Mouse (Mus musculus) neutrophil, adult 59 days (primary cell): Measurements from ENCODE around the gene Sbno2. TPM values are rescaled to one million over a fixed set of nuclear protein-coding genes. Genes with fewer than 3 reads are reported as not detected.

Experiments used
- total RNA-seq, 2 experiments: library from RNA; stranded (reverse); gene quantifications; 1 replicate in 1 of 2; 2 replicates in 1 of 2; pipeline ENCODE4 v1.2.4; 2023

The Sbno2 gene
- total RNA-seq, result 100 to 1,000 TPM; 141 to 163 TPM

DNA sequence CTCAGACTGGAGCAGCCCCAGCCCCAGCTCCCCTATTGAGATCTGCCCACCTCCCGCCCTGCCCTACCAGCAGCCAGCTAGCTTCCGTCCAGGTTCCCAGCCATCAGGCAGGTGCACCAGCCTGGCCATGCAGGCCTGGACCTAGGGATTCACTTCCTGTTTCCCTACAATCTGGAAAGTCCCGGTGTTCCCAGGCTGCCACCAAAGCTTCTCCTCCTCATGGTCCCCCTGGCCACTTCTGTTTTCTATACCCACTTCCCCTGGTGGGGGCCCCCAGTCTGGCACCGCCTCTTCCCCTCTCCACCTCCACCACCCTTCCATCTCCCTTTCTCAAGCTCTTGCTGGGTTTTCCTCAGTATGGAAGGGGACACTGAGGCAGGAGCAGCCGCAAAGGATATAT is at the start of gene Sbno2:
Gene Sbno2 (minus strand): TSS at position 112 of the 400 bp plus-strand sequence.

DNA sequence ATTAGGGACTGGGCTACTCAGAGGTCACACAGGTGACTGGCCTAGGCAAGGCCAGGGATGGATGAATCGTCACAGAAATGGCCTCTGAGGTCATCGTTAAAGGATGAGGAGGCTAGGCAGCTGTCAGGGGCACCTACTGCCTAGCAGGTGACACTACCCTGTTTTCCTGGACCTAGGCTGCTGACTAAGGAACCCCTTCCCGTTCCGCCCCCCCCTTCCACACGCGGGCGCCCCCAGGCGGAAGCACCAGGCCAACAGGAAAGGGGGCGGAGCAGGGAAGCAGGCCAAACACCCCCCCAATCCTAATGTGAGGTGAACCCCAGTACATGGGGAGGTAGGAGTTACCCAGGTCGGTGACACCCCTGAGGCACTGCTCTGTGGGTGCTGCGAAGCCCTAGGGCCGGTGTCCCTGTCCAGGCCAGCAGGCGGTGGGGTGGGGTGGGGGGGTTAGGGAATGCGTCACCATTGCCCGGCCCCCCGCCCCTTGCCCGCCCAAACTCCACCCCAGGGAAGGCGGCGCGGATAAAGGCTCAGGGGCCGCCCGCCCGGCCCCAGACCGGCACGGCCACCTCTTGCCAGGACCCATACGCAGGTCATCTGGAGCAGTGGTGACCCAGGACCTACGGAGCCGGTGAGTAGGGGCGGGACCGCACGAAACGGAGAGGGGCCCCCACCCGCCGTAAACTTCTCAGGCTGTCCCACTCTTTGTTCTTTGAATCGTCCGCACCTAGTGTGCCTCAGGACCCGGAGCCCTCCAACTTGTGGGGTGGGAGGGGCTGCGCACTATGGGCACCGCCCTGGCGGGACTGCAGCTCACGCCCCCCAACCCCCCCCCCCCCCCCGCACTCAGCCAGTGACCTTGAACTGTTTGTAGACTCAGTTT is 42.6 kb upstream of the Sbno2 start, which contains the start of gene Midn:
Gene Midn (plus strand): TSS at position 554 of the 883 bp plus-strand sequence.

DNA sequence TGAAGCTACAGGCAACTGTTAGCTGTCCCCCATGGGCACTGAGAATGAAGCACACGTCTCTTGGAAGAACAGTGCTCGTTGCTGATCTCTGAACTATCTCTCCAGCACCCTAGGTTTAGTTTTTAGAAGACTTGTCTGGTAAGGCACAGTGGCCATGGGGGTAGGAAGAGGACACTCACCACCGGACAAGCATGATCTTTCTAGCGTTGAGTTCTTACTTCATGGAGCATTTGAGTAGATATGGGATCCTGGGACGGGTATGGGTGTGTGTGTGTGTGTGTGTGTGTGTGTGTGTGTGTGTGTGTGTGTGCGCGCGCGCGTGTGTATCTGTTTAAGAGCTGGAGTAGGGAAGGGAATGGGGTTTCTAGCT is 35.3 kb upstream of the Sbno2 start, which contains the start of gene Cbarp:
Gene Cbarp (minus strand): TSS at position 170 of the 370 bp plus-strand sequence.

DNA sequence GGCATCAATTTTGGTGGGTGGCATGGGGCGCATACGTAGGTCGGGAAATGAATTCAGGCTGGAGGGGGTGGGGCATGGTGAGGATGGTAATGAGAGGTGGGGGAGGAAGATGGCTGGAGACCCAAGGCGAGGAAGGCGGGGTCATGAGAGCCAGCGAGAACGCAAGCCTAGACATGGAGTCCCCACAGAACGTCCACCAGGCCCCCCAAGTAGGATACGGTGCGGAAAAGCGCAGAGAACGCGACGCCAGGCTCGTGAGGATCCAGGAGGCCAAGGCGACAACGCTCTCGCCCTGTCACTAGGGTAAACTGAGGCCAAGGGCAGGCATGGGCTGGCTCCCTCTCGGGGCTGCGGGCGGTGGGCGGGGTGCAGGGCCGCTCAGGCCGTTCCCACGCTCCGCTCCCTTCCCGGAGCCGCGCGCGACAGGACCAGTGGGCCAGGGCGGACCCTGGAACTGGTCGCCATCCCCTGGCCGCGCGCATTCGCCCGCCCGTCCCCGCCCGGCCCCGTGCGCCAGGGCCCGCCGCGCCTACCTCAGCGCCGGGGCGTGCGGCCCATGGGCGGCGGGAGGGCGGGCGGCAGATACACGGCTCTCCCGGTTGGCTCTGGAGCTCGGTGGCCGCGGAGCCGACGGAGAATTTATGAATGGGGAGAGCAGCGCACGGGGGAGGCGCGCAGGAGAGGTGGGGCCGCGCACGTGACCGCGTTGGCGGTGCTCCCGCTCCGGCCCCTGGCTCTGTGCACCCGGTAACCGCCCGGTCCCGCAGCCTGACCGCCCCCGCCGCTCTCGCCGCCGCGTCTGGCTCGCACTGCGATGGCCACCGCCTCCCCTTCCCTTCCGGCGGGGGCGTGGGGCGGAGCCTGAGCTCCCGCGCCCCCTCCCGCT is 33.4 kb upstream of the Sbno2 start, which contains the start of gene Atp5d:
Gene Atp5d (plus strand): TSS at position 80 of the 886 bp plus-strand sequence.

DNA sequence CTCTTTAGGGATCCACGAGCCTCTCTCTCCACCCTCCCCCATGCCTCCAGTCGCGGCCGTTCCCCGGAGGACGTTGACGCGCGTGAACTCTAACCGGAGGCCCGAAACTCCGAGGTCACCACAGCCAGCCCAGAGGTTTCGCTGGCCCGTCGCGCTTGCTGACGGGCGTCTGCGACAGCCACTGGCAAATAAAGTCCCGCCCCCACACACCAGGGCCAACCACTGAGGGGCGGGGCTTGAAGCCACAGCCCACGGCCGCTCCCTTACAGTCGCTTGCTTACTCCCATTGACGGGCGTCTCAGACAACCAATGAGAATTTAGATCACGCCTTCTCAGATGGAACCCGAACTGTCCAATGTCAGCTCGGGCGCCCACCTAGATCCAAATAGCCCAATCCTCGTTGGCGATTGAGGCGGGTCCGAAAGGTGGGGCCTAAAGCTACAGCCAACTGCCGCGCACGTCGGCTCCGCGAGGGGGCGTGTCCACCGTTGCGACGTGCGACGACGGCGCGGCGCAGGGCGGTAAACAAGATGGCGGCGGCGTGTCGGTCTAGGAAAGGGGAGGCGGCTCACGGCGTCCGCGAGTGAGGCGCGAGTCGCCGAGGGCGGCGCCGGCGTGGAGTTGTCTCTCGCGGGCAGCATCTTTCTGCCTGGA is 10.0 kb upstream of the Sbno2 start, which contains the start of gene Stk11:
Gene Stk11 (plus strand): TSS at position 514 of the 654 bp plus-strand sequence.

DNA sequence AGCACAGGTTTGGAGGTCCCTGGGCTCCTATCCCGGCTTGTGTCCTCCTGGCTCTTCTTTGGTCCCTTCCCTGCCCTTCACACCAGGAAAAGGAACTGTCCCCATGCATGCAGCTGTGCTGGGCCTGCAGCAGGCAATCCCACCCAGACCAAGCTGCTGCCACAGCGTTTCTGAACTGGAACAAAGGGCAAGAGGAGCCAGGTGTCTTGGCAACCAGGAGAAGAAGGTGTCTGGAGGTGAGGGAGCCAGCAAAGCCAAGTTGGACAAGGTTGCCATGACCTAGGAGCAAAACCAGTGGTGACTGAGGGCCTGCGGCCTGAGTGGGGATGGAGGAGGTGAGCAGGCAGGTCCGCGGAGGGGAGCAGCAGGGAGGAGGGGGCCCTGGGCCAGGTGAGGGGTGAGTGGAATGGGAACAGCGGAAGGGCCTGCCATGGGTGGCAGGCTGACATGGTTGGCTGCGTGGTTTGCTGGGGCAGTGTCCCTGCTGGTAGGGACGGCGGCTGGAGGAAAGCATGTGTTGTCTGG is 58.3 kb downstream of the Sbno2 start, which contains the start of gene Gpx4:
Gene Gpx4 (plus strand): TSS at position 126 of the 525 bp plus-strand sequence.

DNA sequence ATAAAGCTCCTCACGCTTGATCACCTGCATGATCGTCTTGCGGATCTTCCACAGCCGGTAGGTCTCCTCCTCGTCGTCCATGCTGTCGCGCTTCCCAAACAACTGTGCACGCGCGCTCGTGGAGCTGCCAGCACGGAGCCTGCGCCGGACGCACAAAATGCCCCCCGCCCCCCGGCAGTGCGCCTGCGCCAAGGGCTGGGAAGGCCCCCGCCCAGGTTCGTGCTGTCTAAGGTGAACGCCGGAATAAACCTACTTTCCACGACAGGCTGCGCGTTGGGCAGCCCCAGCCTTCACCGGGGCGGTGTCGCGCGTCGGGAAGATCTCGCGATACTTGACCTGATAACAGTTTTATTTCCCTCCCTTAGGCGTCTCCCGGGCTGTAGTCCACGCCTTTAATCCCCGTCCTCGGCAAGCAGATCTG is 65.8 kb downstream of the Sbno2 start, which contains the start of gene Polr2e:
Gene Polr2e (minus strand): TSS at position 237 of the 421 bp plus-strand sequence.

DNA sequence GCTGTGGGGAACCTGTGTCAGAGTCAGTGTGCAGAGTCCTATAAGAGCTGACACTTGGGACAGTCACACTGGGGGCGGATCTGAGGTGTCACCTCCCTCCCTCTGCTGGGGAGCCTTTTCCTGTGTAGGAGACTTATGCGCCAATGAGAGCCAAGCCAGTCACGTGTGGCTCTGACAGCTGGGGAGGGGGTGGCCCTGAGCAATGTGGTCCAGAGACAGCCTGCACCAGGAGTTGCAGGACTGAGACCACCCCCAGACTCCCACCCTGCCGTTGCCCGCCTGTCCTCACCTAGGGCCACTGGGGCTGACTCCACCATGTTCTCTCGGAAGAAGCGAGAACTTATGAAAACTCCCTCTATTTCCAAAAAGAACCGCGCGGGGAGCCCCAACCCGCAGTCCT is 88.9 kb downstream of the Sbno2 start, which contains the start of gene Arhgap45:
Gene Arhgap45 (plus strand): TSS at position 143 of the 400 bp plus-strand sequence.

Other genes with a start within 250 kb of the Sbno2 start
- gene Prtn3, start 231.1 kb downstream of the Sbno2 start, total RNA-seq, result 100 to 1,000 TPM; 466 to 531 TPM
- 10 to 100 TPM; 20.7 to 23.9 TPM for gene Plppr3, start 230.9 kb downstream of the Sbno2 start, total RNA-seq
- 100 to 1,000 TPM; 527 to 568 TPM for gene Elane, start 219.3 kb downstream of the Sbno2 start, total RNA-seq
- gene Cfd, start 214.7 kb downstream of the Sbno2 start, total RNA-seq, result not detected
- gene Med16, start 196.6 kb downstream of the Sbno2 start, total RNA-seq, result 10 to 100 TPM; 32.8 to 40.7 TPM
- not detected for gene Gm26602, start 194.7 kb downstream of the Sbno2 start, total RNA-seq
- 1 to 10 TPM; 5.0 to 5.4 TPM for gene Kiss1r, start 188.6 kb downstream of the Sbno2 start, total RNA-seq
- gene R3hdm4, start 184.4 kb downstream of the Sbno2 start, total RNA-seq, result 100 to 1,000 TPM; 488 to 566 TPM
- 100 to 1,000 TPM; 187 to 197 TPM for gene Arid3a, start 178.5 kb downstream of the Sbno2 start, total RNA-seq
- 10 to 100 TPM in 1 of 2 experiments, 1 to 10 TPM in 1; 9.9 to 13.2 TPM for gene Wdr18, start 145.4 kb downstream of the Sbno2 start, total RNA-seq
- gene Grin3b, start 134.9 kb downstream of the Sbno2 start, total RNA-seq, result under 1 TPM in 1 of 2 experiments, not detected in 1; 0.26 TPM
- 10 to 100 TPM; 68.0 to 69.4 TPM for gene Tmem259, start 121.2 kb downstream of the Sbno2 start, total RNA-seq
- gene Cnn2, start 117.0 kb downstream of the Sbno2 start, total RNA-seq, result 100 to 1,000 TPM; 543 to 593 TPM
- 100 to 1,000 TPM; 110 to 111 TPM for gene Abca7, start 109.1 kb downstream of the Sbno2 start, total RNA-seq
- 100 to 1,000 TPM; 428 to 464 TPM for gene Arhgap45, start 88.9 kb downstream of the Sbno2 start, total RNA-seq
- gene Polr2e, start 65.8 kb downstream of the Sbno2 start, total RNA-seq, result 10 to 100 TPM; 34.8 to 48.1 TPM
- 100 to 1,000 TPM; 269 to 306 TPM for gene Gpx4, start 58.4 kb downstream of the Sbno2 start, total RNA-seq
- 100 to 1,000 TPM; 183 to 187 TPM for gene Stk11, start 10.2 kb upstream of the Sbno2 start, total RNA-seq
- 100 to 1,000 TPM; 108 to 123 TPM for gene Atp5d, start 33.1 kb upstream of the Sbno2 start, total RNA-seq
- gene Cbarp, start 35.3 kb upstream of the Sbno2 start, total RNA-seq, result 1 to 10 TPM; 1.2 to 1.4 TPM
- 100 to 1,000 TPM; 221 to 226 TPM for gene Midn, start 42.7 kb upstream of the Sbno2 start, total RNA-seq
- gene Cirbp, start 60.4 kb upstream of the Sbno2 start, total RNA-seq, result 10 to 100 TPM; 41.6 to 50.1 TPM
- 1 to 10 TPM; 5.1 to 7.1 TPM for gene 1600002K03Rik, start 67.4 kb upstream of the Sbno2 start, total RNA-seq
- not detected for gene Efna2, start 73.9 kb upstream of the Sbno2 start, total RNA-seq
- 10 to 100 TPM; 27.7 to 35.4 TPM for gene Mum1, start 120.9 kb upstream of the Sbno2 start, total RNA-seq
- gene Ndufs7, start 143.6 kb upstream of the Sbno2 start, total RNA-seq, result 10 to 100 TPM; 57.5 to 61.4 TPM
- 1 to 10 TPM; 5.3 to 7.9 TPM for gene Gamt, start 155.4 kb upstream of the Sbno2 start, total RNA-seq
- 10 to 100 TPM; 92.4 to 98.1 TPM for gene Dazap1, start 155.9 kb upstream of the Sbno2 start, total RNA-seq
- gene Rps15, start 186.9 kb upstream of the Sbno2 start, total RNA-seq, result 100 to 1,000 TPM; 825 to 854 TPM
- not detected for gene Apc2, start 190.4 kb upstream of the Sbno2 start, total RNA-seq
- gene 2310011J03Rik, start 215.0 kb upstream of the Sbno2 start, total RNA-seq, result 10 to 100 TPM; 27.3 to 33.6 TPM
- under 1 TPM in 1 of 2 experiments, not detected in 1; 0.60 TPM for gene Pcsk4, start 223.9 kb upstream of the Sbno2 start, total RNA-seq
- gene Reep6, start 224.4 kb upstream of the Sbno2 start, total RNA-seq, result 1 to 10 TPM; 1.0 to 1.7 TPM
- under 1 TPM in 1 of 2 experiments, not detected in 1; 0.71 TPM for gene Adamtsl5, start 242.8 kb upstream of the Sbno2 start, total RNA-seq